Mouse (Mus musculus) gastrocnemius, postnatal 36 days (tissue): ENCODE data around the gene Mtus2. TPM values are rescaled to one million over a fixed set of nuclear protein-coding genes. Genes with fewer than 3 reads are reported as not detected.
A peak's percentile ranks its signal among the peaks of the same experiment; 100 is the strongest.
"Not testable (repeated sequence)": the region's sequence is repeated elsewhere in the genome, so short reads cannot be mapped to it uniquely, and the experiment has no call there.

ENCODE experiments used
- DNase-seq, 2 experiments: peaks; one replicate each; pipeline ENCODE4 v3.0.0; 2022
- intact Hi-C: fragments of 180-260 bp; cut with DNase I; formaldehyde crosslinking; loops from one replicate; pipeline ENCODE4 v1.15.1; 2025
- total RNA-seq, 2 experiments: library from RNA; stranded (reverse); gene quantifications; 2 replicates each; pipeline ENCODE4 v1.2.3; 2021

Gene Mtus2
- total RNA-seq, 2 experiments from 2014 or later: 0.08 to 0.25 TPM

DNA sequence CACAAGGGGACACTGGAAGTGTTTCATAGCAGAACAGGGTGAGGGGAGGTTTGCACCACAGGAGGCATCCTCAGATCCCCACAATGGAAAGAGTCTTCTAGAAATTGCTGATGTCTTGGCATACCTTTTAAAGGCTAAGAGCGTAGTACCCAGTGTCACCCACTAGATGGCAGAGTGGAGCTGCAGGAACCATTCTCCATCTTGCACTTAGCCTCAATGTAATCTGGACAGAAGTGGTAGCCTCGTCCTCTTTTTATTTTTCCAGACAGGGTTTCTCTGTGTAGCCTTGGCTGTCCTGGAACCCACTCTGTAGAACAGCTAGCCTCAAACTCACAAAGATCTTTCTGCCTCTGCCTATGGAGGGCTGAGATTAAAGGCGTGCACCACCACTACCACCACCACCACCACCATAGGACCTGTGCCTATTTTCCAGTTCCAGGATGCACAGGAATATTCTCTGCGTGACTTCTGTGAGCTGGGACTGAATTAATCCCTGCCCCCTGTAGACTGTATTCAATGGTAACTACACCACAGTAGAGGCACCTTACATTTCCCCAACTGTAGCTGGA, 368.3 kb downstream of the Mtus2 start:
- DNase-seq: no peak
- intact Hi-C loops: no loop called here

DNA sequence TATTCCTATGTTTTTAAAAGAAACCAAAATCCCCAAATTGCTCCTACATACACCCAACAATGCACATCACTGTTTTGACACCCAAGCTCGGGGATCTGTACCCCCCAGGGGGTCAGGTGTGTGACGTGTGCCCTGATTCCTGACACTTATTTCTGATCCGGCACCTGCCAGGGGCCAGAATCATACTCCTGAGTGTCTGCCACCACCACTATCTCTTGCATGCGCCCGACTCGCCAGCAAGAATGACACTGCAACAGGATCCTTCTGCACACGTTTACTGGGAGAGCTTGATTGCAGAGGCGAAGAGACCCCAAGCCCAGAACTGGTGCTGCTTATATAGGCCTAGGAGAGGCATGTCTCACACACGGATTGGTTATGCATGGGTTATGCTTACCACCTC, 369.2 kb downstream of the Mtus2 start:
- DNase-seq, intact Hi-C loops: not testable (repeated sequence)

DNA sequence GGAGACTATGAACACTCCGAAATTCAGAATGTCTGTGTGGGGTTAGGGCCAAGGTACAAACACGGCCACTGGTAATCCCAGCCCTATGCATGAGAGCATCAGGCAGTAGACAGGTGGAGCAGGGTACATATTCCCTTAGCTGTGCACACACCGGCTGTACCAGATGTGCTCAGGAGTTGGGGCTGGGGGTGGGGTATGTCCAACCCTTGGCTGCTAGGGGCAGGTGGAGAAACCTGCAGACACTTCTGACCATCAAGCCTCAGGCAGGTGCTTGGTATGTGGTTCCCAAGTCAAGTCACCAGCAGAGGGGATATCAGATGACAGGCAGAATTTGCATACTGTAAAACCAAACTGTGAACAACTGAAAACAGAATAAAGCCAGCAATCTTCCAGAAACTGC, 371.9 kb downstream of the Mtus2 start:
- DNase-seq: no peak
- intact Hi-C loops: no loop called here

DNA sequence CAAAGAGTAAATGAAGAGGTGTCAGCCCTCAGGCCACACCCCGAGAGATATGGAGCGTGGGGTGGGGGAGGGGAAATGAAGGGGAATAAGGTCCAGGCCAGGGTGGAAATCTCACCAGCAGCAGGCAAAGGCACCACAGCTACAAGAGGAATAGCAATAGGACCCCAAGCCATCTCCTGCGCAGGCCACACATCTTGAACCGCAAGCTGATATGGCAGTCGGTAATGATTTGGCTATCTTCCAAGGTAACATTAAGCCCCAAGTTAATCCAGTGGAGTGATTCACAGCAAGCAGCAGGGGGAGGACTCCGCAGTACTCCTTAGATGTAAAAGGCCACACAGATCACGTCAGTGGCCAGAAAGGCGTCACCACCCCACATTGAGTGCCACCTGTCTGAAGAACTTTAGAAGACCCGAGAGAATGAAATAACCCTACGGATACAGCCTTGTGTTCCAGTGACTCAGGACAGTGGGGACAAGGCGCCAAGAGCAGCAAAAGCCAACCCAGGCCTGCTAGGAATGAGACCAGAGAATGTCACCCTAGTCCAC, 374.2 kb downstream of the Mtus2 start:
- intact Hi-C loops: loop anchor here (2.0 to 10.0 kb wide), 2 partner anchors 233 to 465 kb away; no protein-coding TSS in a partner anchor
- no peak for DNase-seq

DNA sequence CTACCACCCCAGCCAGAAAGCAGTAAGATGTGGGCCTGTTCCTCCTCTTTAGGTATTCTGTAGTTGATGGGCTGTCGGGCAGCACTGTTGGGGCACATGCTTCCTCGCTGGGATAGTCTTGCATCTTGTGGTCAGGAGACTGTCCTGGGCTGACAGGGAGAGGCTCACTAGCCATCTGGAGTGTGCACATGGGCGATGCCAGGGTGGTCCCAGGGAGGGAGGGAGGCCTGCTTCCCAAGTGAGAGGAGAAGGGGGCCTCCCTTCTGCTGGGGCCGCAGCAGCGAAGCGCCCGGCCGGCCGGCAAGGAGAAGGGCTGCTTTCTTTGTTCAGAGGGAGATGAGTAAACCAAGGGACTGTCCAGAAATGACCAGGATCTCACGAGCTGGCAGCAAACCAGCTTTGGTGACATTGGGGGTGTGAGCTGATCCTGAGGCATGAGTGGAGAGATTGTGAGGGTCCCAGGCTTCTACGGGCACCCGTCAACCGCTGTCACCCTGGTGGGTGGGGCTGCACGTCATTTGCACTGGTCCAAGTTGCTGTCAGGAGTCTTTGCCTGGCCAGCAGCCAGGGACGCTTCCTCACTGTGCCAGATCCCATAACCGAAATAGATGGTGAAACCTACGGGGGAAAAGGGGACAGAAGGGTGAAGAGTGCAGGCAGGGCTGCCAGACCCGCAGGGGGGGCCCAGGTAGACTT, 375.0 kb downstream of the Mtus2 start:
- intact Hi-C loops: loop anchor here (1.0 to 10.0 kb wide), 3 partner anchors 119 to 465 kb away; no protein-coding TSS in a partner anchor
- no peak for DNase-seq

DNA sequence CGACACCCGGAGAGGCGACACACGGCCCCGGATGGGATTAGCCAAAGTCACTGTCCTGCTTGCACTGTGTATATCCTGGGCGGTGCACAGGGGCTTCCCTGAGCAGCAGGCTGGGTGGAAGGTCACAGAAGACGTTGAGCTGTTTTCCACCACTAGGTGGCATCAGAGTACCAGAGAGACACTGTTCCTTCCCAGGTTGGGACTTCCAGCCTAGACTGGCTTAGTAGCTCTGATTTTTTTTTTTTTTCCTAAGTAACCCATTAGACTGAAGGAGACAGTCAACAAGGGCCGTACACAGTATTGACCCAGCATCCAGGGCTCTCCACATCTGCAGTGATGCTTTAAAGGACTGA, 375.5 kb downstream of the Mtus2 start:
- intact Hi-C loops: loop anchor here (1.0 to 10.0 kb wide), 2 partner anchors 119 to 232 kb away; no protein-coding TSS in a partner anchor
- DNase-seq: peak; percentile 35 to 49

DNA sequence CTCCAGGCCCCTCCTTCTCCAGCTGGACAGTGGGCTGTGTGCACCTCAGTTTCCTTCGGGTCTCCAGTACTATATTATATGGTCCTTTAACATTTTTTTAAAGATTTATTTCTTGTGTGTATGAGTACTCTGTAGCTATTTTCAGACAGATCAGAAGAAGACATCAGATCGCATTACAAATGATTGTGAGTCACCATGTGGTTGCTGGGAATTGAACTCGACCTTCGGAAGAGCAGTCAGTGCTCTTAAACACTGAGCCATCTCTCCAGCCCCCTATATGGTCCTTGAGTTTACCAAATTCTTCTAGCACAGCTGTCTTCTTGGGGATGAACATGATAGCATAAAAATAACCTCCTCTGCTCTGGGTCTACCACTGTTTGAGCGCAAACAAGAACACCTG, 382.0 kb downstream of the Mtus2 start:
- intact Hi-C loops: loop anchor here (10.0 kb wide), 1 partner anchor 226 kb away; no protein-coding TSS in a partner anchor
- no peak for DNase-seq

DNA sequence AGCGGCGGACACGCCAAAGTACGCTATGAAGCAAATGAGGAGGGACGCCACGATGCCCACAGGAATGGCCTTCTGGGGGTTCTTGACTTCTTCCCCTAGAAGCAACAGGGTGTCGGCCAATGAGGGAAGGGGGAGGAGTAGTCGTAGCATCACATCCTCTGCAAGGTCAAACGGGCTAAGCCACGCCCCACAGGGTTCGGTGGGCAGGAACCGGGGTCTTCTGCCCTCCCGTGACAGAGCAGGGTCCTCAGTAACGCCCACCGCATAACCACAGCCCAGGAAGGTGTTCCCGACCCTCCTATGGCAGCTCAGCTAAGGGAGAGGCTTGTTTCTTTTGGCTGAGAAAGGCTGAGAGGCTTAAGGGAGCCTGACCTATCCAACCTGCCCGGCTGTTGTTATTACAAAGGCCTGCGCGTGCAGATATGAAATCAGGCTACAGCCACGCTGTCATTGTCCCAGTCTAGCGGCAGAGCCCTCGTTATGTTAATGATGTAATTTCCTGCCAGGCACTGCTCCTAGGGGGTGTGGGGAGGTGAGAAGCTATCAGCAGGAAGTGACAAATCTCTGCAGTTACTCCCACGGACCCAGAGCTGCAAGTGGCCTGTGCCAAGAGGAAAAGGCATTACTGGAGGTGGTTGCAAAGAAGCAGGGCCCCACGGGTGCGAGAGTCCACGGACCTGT, 385.1 kb downstream of the Mtus2 start:
- intact Hi-C loops: no loop called here
- DNase-seq: no peak

DNA sequence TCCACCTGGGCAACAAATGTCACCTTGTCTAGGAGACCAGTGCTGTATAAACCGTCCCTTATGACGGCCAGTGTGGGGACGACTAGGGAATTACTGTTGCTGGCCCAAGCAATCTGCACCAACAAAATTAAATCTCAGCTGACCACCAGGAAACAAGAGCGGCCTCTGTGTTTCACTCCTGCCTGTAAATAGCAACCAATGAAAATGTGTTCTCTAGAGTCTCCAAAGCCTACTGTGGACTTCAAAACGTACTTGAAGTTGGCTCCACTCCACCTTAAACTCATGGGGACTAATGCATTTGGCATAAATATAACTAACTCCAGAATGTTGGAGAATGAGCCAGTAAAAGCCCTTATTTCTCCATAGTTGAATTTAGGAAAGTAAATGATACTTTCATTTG, 387.3 kb downstream of the Mtus2 start:
- DNase-seq: no peak
- intact Hi-C loops: no loop called here

DNA sequence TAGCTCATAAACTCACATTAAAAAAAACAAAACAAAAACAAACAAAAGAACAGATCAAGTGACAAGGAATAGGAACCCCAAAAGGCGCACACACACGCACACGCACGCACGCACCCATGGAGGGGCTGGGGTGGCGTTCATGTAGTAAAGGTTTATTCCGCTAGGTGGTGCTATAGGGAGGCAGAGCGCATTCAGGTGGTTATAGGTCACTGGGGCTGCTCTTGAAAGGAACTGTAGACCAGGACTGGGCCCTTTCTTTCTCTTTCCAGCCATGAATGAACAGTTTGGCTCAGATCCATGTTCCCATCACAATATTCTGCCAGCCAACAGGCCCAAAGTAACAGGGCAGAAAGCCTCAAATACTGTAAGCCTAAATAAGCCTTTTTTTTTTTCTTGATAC, 389.4 kb downstream of the Mtus2 start:
- no peak for DNase-seq
- intact Hi-C loops: no loop called here

DNA sequence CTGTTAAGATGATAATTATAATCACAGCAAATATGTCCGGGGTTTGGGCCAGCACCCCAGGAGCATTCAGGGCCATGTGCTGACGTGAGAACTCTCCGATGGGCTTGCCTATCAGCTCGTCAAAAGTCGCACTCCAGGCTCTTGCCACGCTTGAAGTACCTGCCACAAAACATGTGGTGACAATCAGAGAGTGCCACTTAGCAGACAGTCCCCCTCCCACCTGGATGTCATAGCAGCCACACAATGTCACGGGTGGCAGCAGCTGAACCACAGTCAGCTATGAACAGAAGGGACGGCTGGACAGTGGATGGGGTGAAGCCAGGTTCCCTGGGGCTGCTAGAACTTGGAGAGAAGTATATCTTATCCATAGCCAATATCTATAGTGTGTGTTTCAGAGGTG, 391.0 kb downstream of the Mtus2 start:
- intact Hi-C loops: no loop called here

DNA sequence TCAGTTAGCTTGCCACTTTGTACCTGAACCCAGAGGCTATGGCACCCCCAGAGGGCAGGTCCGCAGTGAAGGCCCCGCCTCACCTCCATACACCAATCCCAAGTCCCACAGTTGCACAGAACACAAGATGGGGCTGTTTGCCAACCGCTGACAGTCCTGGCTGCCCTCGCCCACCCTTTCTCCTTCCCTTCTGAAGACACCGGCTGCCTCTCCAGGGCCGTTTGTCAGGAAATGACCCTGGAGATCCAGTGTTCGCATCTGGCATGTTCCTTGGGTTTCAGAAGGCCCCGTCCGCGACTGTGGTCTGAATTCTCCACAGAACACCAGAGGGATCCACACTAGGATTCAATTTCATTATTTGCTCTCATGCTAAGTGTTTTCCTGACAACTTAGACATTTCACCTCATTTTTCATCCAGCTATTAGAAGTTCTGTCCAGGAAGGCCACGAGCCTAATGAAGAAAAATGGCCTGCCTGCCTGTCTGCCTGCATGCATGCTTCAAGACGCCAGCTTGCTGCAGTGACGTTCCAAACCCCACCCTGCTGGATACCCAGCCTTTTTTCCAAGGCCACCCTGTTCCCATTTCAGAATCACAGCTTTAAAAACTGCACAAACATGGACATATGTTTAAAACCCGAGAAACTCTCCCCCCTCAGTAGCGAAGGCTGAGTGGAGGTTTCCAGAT, 392.3 kb downstream of the Mtus2 start:
- intact Hi-C loops: no loop called here
- no peak for DNase-seq

More for the DNA sequence above, 391.0 kb downstream of the Mtus2 start:
- no peak for DNase-seq

DNA sequence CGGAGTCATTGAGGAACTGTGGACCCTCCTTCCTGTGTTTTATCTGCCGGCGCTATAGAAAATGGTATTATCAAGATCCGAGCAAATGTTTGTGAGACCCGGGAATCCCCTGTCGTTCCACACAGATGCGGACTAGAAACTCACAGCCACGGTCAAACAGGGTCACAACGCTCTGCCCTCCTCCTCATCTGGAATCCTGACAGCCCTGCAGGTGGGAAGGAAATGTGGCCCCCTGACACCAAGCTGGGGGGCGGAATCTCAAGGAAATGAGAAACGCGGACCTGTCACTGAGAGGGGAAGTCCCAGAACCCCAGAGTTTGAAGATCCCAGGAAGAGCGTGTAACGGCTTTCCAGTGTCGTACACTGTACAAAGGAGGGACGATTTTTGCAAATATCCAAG, 396.3 kb downstream of the Mtus2 start:
- intact Hi-C loops: no loop called here
- no peak for DNase-seq

DNA sequence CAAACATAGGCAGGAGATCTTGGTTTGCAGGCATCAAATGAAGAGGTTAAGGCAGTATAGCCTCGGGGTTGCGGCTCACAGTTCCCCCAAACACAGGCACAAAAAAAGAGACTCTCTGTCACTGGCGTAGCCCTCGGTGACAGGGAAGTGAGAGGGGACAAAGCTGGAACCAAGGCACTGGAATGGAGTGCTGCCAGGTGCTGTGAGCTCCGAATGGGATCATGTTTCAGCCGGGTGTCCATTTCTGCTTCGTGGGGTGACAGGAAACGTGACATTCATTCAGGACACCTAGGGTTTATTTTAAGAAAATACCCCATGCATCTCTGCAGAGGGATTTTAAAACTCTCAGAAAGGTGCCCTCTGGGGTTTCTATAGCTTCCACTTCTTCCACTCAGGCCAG, 397.4 kb downstream of the Mtus2 start:
- no peak for DNase-seq
- intact Hi-C loops: no loop called here

DNA sequence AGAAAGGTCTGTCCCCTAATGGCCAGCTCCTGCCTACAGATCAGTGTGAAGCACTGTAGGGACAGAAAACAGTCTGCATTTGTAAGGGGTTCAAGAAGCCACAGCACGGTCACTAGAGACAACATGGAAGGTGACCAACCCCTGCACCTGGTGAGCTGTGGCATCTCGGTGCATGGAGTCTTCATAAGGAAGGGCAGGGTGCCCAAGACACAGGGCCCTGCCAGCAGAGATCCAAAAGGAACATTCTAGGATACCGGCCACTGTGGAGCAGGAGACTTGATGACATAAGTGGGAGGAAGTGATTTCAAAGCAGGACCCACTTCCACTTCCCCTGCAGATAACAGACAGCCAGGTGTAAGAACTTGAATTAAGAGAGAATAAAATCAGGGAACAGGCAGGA, 398.7 kb downstream of the Mtus2 start:
- intact Hi-C loops: no loop called here
- no peak for DNase-seq

DNA sequence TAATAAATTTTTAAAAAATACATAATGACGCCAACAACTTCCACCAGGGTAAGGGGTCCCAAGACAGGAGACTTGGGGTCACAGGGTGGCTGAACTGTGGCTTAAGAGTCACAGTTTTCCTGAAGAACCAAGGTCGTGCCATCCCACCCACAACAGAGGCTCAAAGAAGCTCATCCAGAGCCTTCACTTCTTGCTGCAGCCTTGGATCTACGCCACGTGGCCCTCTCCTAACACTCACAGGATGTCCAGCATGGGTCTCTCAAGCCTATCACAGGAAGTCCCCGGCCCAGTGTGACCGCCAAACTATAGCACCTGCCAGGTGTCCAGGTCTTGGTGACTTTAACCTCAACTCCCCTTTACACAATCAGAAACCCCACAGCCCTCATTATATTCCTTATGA, 400.0 kb downstream of the Mtus2 start:
- intact Hi-C loops: no loop called here

DNA sequence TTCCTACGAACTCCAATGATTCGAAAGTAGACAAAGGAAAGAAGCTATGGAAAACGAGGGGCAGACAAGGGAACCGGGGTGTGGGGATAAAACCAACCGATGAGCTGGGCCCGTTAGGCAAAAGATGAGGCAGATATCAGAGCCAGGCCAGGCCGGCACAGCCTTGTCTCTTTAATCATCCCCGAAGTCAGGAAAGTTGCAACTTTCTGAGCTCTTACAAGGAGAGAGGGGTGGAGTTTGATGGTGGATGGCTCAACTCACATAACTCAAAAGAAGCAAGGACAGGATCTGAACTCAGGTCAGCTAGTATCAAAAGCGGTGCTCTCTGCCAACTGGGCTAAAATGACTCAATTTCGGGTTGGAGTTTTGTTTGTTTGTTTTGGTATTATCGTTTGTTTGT, 402.0 kb downstream of the Mtus2 start:
- intact Hi-C loops: no loop called here
- DNase-seq: no peak

More for the DNA sequence above, 400.0 kb downstream of the Mtus2 start:
- DNase-seq: no peak

DNA sequence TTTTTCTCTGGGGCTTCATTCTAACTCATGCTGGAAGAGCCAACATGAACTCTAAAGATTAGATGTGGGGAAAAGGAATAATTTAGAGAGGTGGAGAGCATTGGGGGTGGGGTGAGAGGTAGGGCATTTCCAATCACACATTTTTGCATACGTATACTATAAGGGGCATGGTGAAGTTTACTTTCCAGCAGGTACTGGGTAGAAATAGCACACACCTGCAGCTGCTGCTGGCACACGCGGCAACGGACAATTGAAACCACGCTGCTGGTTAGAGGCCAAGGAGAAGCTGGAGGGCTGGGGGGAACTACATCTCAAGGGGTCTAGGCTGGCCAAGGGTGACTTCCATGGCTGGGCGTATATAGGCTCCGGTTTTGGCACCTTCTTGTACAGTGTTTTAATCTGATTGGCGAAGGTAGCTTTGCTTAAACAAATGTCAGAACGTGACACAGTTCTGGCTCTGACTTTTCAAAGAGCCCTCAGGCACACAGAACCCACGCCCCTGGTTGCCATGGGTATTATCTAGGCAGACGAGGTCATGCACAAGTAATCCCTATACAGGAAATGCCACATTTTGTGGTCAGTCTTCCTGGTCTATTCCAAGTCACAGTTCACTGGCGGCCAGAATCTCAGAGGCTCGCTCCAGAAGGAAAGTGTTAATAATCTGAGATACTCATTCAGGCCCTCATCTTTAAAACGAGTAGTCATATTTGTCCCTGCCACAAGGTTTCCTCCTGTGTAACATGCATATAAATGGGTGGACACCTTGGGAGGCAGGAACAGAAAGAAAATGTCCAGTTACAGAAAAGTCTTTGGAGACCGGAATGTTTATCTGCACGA, 404.0 kb downstream of the Mtus2 start:
- intact Hi-C loops: no loop called here
- DNase-seq: no peak

DNA sequence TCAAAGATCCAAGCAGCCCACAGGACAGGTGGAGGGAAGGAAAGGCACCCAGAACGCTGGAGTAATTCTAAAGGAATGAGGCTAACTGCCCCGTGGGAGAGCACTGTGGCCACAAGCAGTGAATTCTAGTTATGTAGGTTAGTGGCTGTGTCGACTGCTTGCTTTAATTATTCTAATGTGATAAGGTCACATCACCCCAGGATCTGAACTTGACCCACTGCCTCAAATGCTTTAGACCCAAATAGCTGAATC, 404.6 kb downstream of the Mtus2 start:
- DNase-seq: no peak
- intact Hi-C loops: no loop called here

DNA sequence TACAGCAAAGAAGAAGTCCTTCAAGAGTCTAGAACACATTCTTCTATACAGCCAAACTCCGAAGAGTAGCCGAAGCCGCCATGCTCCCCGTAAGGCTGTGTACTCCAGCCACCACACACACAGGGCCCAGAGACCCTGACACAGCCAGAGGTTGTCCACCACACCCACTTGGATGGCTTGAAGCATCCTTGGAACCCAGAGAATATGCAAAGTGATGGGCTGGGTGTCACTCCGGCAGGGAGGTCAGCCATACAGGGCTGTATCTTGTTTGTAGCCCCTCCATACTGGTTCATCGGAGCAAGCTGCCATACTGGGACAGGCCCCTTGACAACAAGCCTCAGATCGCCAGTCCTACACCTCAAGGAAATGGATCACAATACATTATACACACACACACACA, 405.2 kb downstream of the Mtus2 start:
- intact Hi-C loops: no loop called here
- DNase-seq: no peak
